Mouse (Mus musculus) ZHBTc4 (cell line): ENCODE data around the gene Gbgt1.
A peak's percentile ranks its signal among the peaks of the same experiment; 100 is the strongest.
"Not testable (repeated sequence)": the region's sequence is repeated elsewhere in the genome, so short reads cannot be mapped to it uniquely, and the experiment has no call there.

ENCODE experiments used
- DNase-seq: peaks from one replicate; pipeline ENCODE4 v3.0.0-alpha.2; 2011; ENCODE audit warnings: low read depth, low spot score

Gbgt1 gene

GRCm38 (mm10) chr2:28496671-28497070 lies at the start of gene Gbgt1:
TSS of gene Gbgt1 (plus strand) at chr2:28496891.
- peak; percentile 80 for DNase-seq

- DNase-seq, result no peak
These were observed 49.4 kb upstream of the Gbgt1 start for GRCm38 (mm10) chr2:28447315-28447670.

- no peak for DNase-seq
These were observed 45.0 kb upstream of the Gbgt1 start for GRCm38 (mm10) chr2:28451663-28452062.

GRCm38 (mm10) chr2:28453539-28453938 lies 43.2 kb upstream of the Gbgt1 start:
- DNase-seq, result no peak

- DNase-seq, result no peak
These were observed 40.1 kb upstream of the Gbgt1 start for GRCm38 (mm10) chr2:28456616-28457015.

- DNase-seq, result peak; percentile 93
These were observed 32.8 kb upstream of the Gbgt1 start for GRCm38 (mm10) chr2:28463919-28464318.

GRCm38 (mm10) chr2:28464919-28465318 lies 31.8 kb upstream of the Gbgt1 start:
- no peak for DNase-seq

- DNase-seq, result peak; percentile 98
These were observed 30.7 kb upstream of the Gbgt1 start, which contains the start of gene 1700007K13Rik for GRCm38 (mm10) chr2:28465836-28466518. TSS of gene 1700007K13Rik (minus strand) at chr2:28466332.

- peak; percentile 95 for DNase-seq
These were observed 28.7 kb upstream of the Gbgt1 start, which contains the start of gene Mrps2 for GRCm38 (mm10) chr2:28467860-28468485. TSS of gene Mrps2 (plus strand) at chr2:28468066.

GRCm38 (mm10) chr2:28468486-28469225 lies 28.0 kb upstream of the Gbgt1 start:
- no peak for DNase-seq

GRCm38 (mm10) chr2:28469461-28469860 lies 27.2 kb upstream of the Gbgt1 start:
- peak; percentile 24 for DNase-seq

- DNase-seq, result peak; percentile 42
These were observed 26.1 kb upstream of the Gbgt1 start for GRCm38 (mm10) chr2:28470591-28470990.

- not testable (repeated sequence) for DNase-seq
These were observed 24.7 kb upstream of the Gbgt1 start for GRCm38 (mm10) chr2:28472011-28472410.

GRCm38 (mm10) chr2:28477993-28478392 lies 18.7 kb upstream of the Gbgt1 start:
- not testable (repeated sequence) for DNase-seq

- peak; percentile 83 for DNase-seq
These were observed 17.2 kb upstream of the Gbgt1 start for GRCm38 (mm10) chr2:28479208-28480204.

GRCm38 (mm10) chr2:28483861-28484260 lies 12.8 kb upstream of the Gbgt1 start:
- DNase-seq, result no peak

GRCm38 (mm10) chr2:28494521-28494920 lies 2.2 kb upstream of the Gbgt1 start:
- DNase-seq, result no peak

- DNase-seq, result no peak
These were observed 1.4 kb upstream of the Gbgt1 start for GRCm38 (mm10) chr2:28495207-28495756.

GRCm38 (mm10) chr2:28495801-28496595 lies 693 bp upstream of the Gbgt1 start:
- no peak for DNase-seq

GRCm38 (mm10) chr2:28497561-28497960 lies 870 bp downstream of the Gbgt1 start:
- DNase-seq, result no peak
